15 mouse cellular contexts compared by ENCODE assay signal in the genomic region with DNA sequence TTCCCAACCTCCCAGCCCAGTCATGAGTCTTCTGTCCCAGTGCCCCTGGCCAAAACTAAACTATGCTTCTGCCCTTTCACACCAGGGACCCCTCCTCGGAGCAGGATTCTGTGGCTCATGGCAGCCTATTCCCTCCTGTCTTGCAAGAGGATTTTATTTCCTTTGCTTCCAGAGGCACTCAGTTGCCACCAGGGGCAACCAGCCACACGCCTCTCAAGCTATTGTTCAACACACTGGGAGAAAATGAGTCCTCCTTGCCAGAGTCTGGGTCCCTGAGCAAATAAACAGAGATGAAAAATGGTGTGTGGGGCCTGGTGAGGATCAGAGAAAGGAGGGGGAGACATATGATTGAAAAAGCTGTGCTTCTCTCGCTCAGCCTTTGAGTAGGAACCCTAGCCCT.
DNase-seq lines count a peak whose midpoint lies in the region; ATAC-seq and TF ChIP-seq lines count a peak whose summit lies in the region.
"Had no signal": no experiment of that assay in that cellular context is flagged by ENCODE, and none has a peak within 500 bp of the region (broad histone marks: within the 10 kb centered on the region; RNA-seq: fewer than 3 reads in every experiment).

No protein-coding gene starts in this region.

- H3K27ac ChIP-seq in layer of hippocampus, adult 2 months, result peak overlapping the region; percentile 12; the same call in 1 of the 2 replicates
- H3K27ac ChIP-seq in forebrain, postnatal 0 days (ENCODE audit: low read depth, low read length), result no peak overlapping the region
- no peak overlapping the region for H3K27ac ChIP-seq in midbrain, embryonic 11.5 days (ENCODE audit: low read depth, low read length)
- H3K27ac ChIP-seq in neural tube, embryonic 15.5 days (replicated peaks), result peak overlapping the region; percentile 54

- WGBS in forebrain, postnatal 0 days, result 29% methylated on average over 3 of the region's 3 CpGs
- 29% methylated on average over 3 of the region's 3 CpGs for WGBS in midbrain, embryonic 11.5 days
- WGBS in neural tube, embryonic 15.5 days, result 21% methylated on average over 3 of the region's 3 CpGs

- no peaks in the 10 kb centered on the region for H3K9me3 ChIP-seq in forebrain, postnatal 0 days (ENCODE audit: low read length)
- H3K9me3 ChIP-seq in midbrain, embryonic 11.5 days (ENCODE audit: control insufficient read depth, low read length), result no peaks in the 10 kb centered on the region
- no peaks in the 10 kb centered on the region for H3K9me3 ChIP-seq in neural tube, embryonic 15.5 days (replicated peaks)

- DNase-seq in layer of hippocampus, adult 2 months (ENCODE audit: low spot score in 2 of 2), result no peak
- DNase-seq in layer of hippocampus, postnatal 25 days (ENCODE audit: extremely low spot score in 1 of 2, low spot score in 1 of 2), result no peak
- DNase-seq in forebrain, postnatal 0 days, result peak; percentile 29
- DNase-seq in midbrain, embryonic 11.5 days (ENCODE audit: low spot score, missing footprints), result peak; percentile 88
- no peak for DNase-seq in urinary bladder, postnatal 14 days (ENCODE audit: low spot score)
- DNase-seq in c-Kit-positive CD71-positive TER-119-positive erythroid progenitor cells, embryonic 14.5 days (ENCODE audit: low spot score), result no peak
- DNase-seq in layer of hippocampus, adult 9-10 months (ENCODE audit: low spot score), result no peak
- DNase-seq: B cell, adult 2 months; cerebellum, adult 9-10 months; heart, adult 11 months; kidney, postnatal 10 days; right cerebral cortex, adult 18-20 months had no signal

- no peak overlapping the region for H3K4me2 ChIP-seq in forebrain, postnatal 0 days (ENCODE audit: low read depth)
- no peak overlapping the region for H3K4me2 ChIP-seq in midbrain, embryonic 11.5 days
- H3K4me2 ChIP-seq in neural tube, embryonic 15.5 days, result no peak overlapping the region

- H3K36me3 ChIP-seq in forebrain, postnatal 0 days (ENCODE audit: insufficient read depth), result no peaks in the 10 kb centered on the region
- no peaks in the 10 kb centered on the region for H3K36me3 ChIP-seq in midbrain, embryonic 11.5 days (ENCODE audit: control insufficient read depth, insufficient read depth, low read length)
- H3K36me3 ChIP-seq in neural tube, embryonic 15.5 days, result no peaks in the 10 kb centered on the region

- H3K4me1 ChIP-seq in forebrain, postnatal 0 days (ENCODE audit: insufficient read depth), result no peaks in the 10 kb centered on the region
- no peaks in the 10 kb centered on the region; the same call in 1 of the 2 replicates for H3K4me1 ChIP-seq in midbrain, embryonic 11.5 days (ENCODE audit: control insufficient read depth, insufficient read depth, low read length)
- peaks cover 13% of the 10 kb centered on the region for H3K4me1 ChIP-seq in neural tube, embryonic 15.5 days

- no peak overlapping the region for H3K4me3 ChIP-seq in layer of hippocampus, adult 2 months
- H3K4me3 ChIP-seq in forebrain, postnatal 0 days (ENCODE audit: low read depth, low read length), result no peak overlapping the region
- no peak overlapping the region for H3K4me3 ChIP-seq in midbrain, embryonic 11.5 days (ENCODE audit: low read depth, low read length)
- H3K4me3 ChIP-seq in neural tube, embryonic 15.5 days (replicated peaks), result no peak overlapping the region

- no peak for ATAC-seq in forebrain, postnatal 0 days
- no peak for ATAC-seq in midbrain, embryonic 11.5 days (ENCODE audit: low FRiP score)
- ATAC-seq in neural tube, embryonic 15.5 days (ENCODE audit: low FRiP score), result no peak; the same call in 1 of the 2 replicates
- ATAC-seq: intestine, embryonic 16.5 days; lung, postnatal 0 days had no signal

- no peak overlapping the region for H3K9ac ChIP-seq in forebrain, postnatal 0 days
- H3K9ac ChIP-seq in midbrain, embryonic 11.5 days (ENCODE audit: low read length), result peak overlapping the region; percentile 16; the same call in 1 of the 2 replicates
- H3K9ac ChIP-seq in neural tube, embryonic 15.5 days (replicated peaks), result no peak overlapping the region

- TF ChIP-seq CTCF in layer of hippocampus, adult 2 months (conservative IDR thresholded peaks at IDR 0.05), result peak; percentile 51
- TF ChIP-seq CTCF in forebrain, postnatal 0 days (IDR thresholded peaks at IDR 0.05; ENCODE audit: low read depth), result peak; percentile 36; the same call in 1 of the 2 replicates

- H3K27me3 ChIP-seq in forebrain, postnatal 0 days (ENCODE audit: insufficient read depth, low read length), result no peaks in the 10 kb centered on the region
- no peaks in the 10 kb centered on the region for H3K27me3 ChIP-seq in midbrain, embryonic 11.5 days (ENCODE audit: control insufficient read depth, insufficient read depth, low read length)
- H3K27me3 ChIP-seq in neural tube, embryonic 15.5 days (replicated peaks), result no peaks in the 10 kb centered on the region

Comparison
In these comparisons a context has a peak if more than half of its experiments do, and no peak if none do; other contexts are left out.
1. DNase-seq: peak in forebrain, postnatal 0 days (single experiment) and midbrain, embryonic 11.5 days (single experiment); none in layer of hippocampus, adult 2 months (0 of 2), layer of hippocampus, postnatal 25 days (0 of 2), urinary bladder, postnatal 14 days (single experiment), c-Kit-positive CD71-positive TER-119-positive erythroid progenitor cells, embryonic 14.5 days (single experiment) and layer of hippocampus, adult 9-10 months (single experiment).
2. H3K27ac ChIP-seq: peak in layer of hippocampus, adult 2 months (single experiment) and neural tube, embryonic 15.5 days (single experiment); none in forebrain, postnatal 0 days (single experiment) and midbrain, embryonic 11.5 days (single experiment).